Mouse (Mus musculus) intestine, embryonic 16.5 days (tissue): ENCODE data around the gene Sh3pxd2a. TPM values are rescaled to one million over a fixed set of nuclear protein-coding genes. Genes with fewer than 3 reads are reported as not detected.

Experiments used
- microRNA-seq: library from miRNA; unstranded; fragments of <30 nt; microRNA quantifications from one replicate; pipeline ENCODE4, GENCODE M21; 2016
- polyA plus RNA-seq: library from polyadenylated mRNA; unstranded; fragments of >200 nt; fragmentation: Nextera tagmentation; extraction: Ambion mirVana; gene quantifications from 2 replicates; pipeline ENCODE4 v1.2.1, GENCODE M21; 2015

The Sh3pxd2a gene
- polyA plus RNA-seq, 1 experiment from 2014 or later, result 3.0 TPM

Small RNAs within 50 kb of the gene (microRNA-seq; reads per million reads assigned to microRNA genes)
- not detected for gene Mir6995

Other genes with a start within 250 kb of the Sh3pxd2a start
- gene Stn1, start 73.1 kb upstream of the Sh3pxd2a start, polyA plus RNA-seq, result 39.2 and 43.9 TPM in 2 replicates
- gene Slk, start 115.3 kb upstream of the Sh3pxd2a start, polyA plus RNA-seq, result 9.0 and 10.1 TPM in 2 replicates
- 0.42 and 0.58 TPM in 2 replicates for gene Col17a1, start 227.7 kb upstream of the Sh3pxd2a start, polyA plus RNA-seq